Mouse (Mus musculus) ES-Bruce4 (cell line): ENCODE measurements at regions not wholly inside any gene's neighbourhood (a gene's known extent, or its start where the extent isn't known, plus 50 kb on each side); places are given as distances from the start of the nearest gene placed in this dataset.

Source experiments
- CTCF ChIP-seq: IDR thresholded peaks from one replicate; pipeline ENCODE4 v1.8.1; 2011; ENCODE audit warnings: low read depth, low read length
- EP300 ChIP-seq: IDR thresholded peaks from 2 replicates; pipeline ENCODE4 v1.6.1; 2011; ENCODE audit warnings: low read depth, low read length; ENCODE audit not compliant: insufficient read depth
- POLR2A ChIP-seq: IDR thresholded peaks from one replicate; pipeline ENCODE4 v1.8.1; 2011; ENCODE audit warnings: low read length; ENCODE audit not compliant: insufficient read depth

- TF ChIP-seq EP300, result no peak
- TF ChIP-seq CTCF, result no peak
- TF ChIP-seq POLR2A, result no peak
Observed at GRCm38 (mm10) chr15:74330131-74330530, 306.0 kb downstream of the Mroh4 start.
